Mouse (Mus musculus) neural tube, embryonic 13.5 days (tissue): ENCODE data around the gene Tenm3. TPM values are rescaled to one million over a fixed set of nuclear protein-coding genes. Genes with fewer than 3 reads are reported as not detected.

Experiments used
- ATAC-seq: fragments of 200-750 bp; cut with Nextera tagmentation; 2 replicates; pipeline ENCODE4 v1.8.0; 2017; ENCODE audit warnings: low read depth, mild to moderate bottlenecking, moderate TSS enrichment, moderate library complexity
- H3K27ac ChIP-seq: fragments of 300-500 bp; sonication (generic); replicated peaks from 2 replicates; pipeline ENCODE4 v1.5.1; 2015; ENCODE audit warnings: moderate library complexity, mild to moderate bottlenecking, inconsistent platforms
- H3K27me3 ChIP-seq: fragments of 300-500 bp; sonication (generic); 2 replicates; pipeline ENCODE4 v1.6.1; 2015; ENCODE audit warnings: mild to moderate bottlenecking, inconsistent platforms
- H3K36me3 ChIP-seq: fragments of 300-500 bp; sonication (generic); 2 replicates; pipeline ENCODE4 v1.6.1; 2015; ENCODE audit warnings: mild to moderate bottlenecking, inconsistent platforms
- H3K4me1 ChIP-seq: fragments of 300-500 bp; sonication (generic); replicated peaks from 2 replicates; pipeline ENCODE4 v1.6.1; 2015; ENCODE audit warnings: inconsistent platforms
- H3K4me2 ChIP-seq: fragments of 300-500 bp; sonication (generic); 2 replicates; pipeline ENCODE4 v1.6.1; 2015; ENCODE audit warnings: inconsistent platforms, mild to moderate bottlenecking, moderate library complexity
- H3K4me3 ChIP-seq: fragments of 300-500 bp; sonication (generic); 2 replicates; pipeline ENCODE4 v1.5.1; 2015; ENCODE audit warnings: mild to moderate bottlenecking, inconsistent platforms
- H3K9ac ChIP-seq: fragments of 300-500 bp; sonication (generic); 2 replicates; pipeline ENCODE4 v1.6.1; 2015; ENCODE audit warnings: moderate library complexity, mild to moderate bottlenecking, inconsistent platforms
- H3K9me3 ChIP-seq: fragments of 300-500 bp; sonication (generic); 2 replicates; pipeline ENCODE4 v1.6.1; 2016; ENCODE audit warnings: inconsistent platforms
- WGBS: fragments of 180-500 bp; shearing (Covaris S2); methylation state at CpG from one replicate; pipeline ENCODE4 v1.1.7; 2015; 5-methylcytosine and 5-hydroxymethylcytosine counted together
- polyA plus RNA-seq: library from polyadenylated mRNA; unstranded; fragments of >200 nt; fragmentation: Nextera tagmentation; extraction: Ambion mirVana; gene quantifications from 2 replicates; pipeline ENCODE4 v1.2.1, GENCODE M21; 2015

Tenm3 gene
- polyA plus RNA-seq, 1 experiment from 2014 or later: 40.7 TPM

DNA sequence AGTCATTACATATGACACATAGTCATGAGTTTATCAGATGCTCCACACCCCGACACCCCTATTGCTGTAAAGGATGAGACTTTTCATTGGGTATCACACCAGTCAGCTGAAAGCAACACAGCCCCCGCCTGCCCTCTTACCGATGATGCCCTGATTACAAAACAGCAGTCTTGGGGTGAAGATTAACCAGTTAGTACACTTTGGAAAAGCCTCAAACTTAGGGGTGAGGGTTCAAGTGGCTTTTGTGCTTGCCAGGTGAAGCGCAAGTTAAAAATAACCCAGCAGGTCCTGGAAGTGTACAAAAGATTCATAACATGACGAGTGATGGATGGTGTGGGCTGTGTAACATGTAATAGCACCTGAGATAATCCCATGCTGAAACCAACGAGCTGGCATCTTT lies 113.0 kb downstream of the Tenm3 start:
- H3K4me1 ChIP-seq: no peaks in the 10 kb centered on the region
- H3K27me3 ChIP-seq: no peaks in the 10 kb centered on the region
- no peak overlapping the region for H3K4me3 ChIP-seq
- H3K9me3 ChIP-seq: no peaks in the 10 kb centered on the region
- H3K9ac ChIP-seq: no peak overlapping the region
- H3K27ac ChIP-seq: no peak overlapping the region
- no peak for ATAC-seq
- 74% methylated on average over 6 of the region's 6 CpGs for WGBS
- no peaks in the 10 kb centered on the region for H3K36me3 ChIP-seq
- no peak overlapping the region for H3K4me2 ChIP-seq

DNA sequence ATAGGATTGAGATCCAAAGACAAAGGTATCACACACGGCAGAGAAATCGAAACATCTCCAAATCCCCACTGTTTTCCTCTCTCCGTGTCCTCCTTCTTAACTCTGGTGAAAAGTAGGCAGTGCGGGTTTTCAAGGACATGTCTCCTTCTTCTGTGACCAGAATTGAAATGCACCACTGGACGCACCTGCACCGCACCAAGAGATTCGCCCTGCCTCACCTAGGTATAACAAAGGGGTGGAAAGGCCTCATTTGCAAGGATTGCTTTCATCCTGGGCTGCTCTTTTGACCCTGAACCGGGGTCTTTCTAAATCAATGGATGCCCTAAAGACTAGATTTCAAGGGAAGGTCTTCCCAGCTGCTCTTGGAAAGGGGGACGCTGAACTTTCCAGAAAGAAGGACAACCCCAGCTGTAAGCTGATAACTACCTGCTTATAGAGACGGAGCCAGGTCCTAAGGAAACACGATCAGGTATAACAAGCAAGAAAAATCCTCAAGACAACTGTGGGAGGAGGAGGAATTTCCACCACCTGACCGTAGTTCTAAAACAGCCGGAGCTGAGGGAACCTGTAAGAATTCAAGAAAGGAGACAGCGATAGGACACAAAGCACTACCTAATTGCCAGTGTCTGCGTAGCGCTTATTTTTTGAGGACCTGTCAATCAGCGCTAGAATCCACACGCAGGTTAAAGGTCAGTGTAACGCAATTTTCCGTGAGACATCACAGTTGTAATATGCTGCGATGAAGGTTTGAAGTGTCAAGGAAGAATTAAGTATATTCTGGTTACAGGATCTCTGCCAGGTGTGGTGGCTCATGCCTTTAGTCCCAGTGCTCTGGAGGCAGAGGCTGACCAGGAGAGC lies 114.7 kb downstream of the Tenm3 start:
- Histone ChIP-seq H3K9ac (no peak overlapping the region), H3K4me1 (no peaks in the 10 kb centered on the region), H3K27me3 (no peaks in the 10 kb centered on the region), H3K27ac (no peak overlapping the region), H3K9me3 (no peaks in the 10 kb centered on the region), H3K4me2 (no peak overlapping the region), H3K4me3 (no peak overlapping the region), H3K36me3 (no peaks in the 10 kb centered on the region)
- WGBS: 87% methylated on average over 21 of the region's 21 CpGs
- ATAC-seq: no peak

DNA sequence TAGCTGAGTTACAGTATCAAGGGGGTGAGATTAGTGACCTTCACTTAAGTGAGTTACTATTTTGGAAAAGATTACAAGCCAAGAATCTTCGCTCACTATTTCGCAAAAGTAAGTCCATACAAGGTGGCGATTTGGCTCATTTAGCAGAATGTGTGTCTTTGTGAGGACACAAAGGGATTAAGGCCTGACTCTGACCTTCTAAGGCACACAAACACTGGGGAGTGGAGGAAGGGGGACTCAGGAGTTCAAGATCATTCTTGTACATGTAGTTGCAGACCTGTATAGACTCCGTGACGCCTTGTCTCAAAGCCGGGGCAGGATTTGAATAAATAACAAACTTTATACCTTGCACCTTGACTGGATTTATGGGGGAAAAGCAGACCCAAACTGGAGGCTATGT lies 115.7 kb downstream of the Tenm3 start:
- Histone ChIP-seq H3K9ac (no peak overlapping the region), H3K9me3 (no peaks in the 10 kb centered on the region), H3K36me3 (no peaks in the 10 kb centered on the region), H3K27me3 (no peaks in the 10 kb centered on the region), H3K4me1 (peaks cover 2% of the 10 kb centered on the region; the same call in 1 of the 2 replicates), H3K4me2 (no peak overlapping the region), H3K4me3 (no peak overlapping the region), H3K27ac (no peak overlapping the region)
- no peak for ATAC-seq
- WGBS: 93% methylated on average over 6 of the region's 6 CpGs

DNA sequence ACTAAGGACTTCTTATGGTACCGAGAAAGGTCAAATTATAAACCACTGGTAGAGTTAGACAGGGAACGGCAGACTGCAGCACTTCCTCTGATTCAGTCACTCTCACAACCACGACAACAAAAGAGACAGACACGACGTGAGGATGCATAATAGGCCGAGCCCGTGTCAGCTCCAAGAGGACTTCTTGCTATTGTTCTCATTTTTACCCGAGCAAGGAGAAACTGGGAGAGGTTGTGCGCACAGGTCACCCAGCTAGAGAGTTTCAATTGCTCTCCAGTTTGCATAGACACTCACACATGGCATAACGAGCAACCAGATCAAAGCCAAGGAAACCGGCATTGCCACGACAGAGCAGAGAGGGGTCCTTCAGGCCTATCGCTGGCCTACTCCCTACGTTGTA lies 121.0 kb downstream of the Tenm3 start:
- H3K4me1 ChIP-seq: peaks cover 8% of the 10 kb centered on the region; the same call in 1 of the 2 replicates

DNA sequence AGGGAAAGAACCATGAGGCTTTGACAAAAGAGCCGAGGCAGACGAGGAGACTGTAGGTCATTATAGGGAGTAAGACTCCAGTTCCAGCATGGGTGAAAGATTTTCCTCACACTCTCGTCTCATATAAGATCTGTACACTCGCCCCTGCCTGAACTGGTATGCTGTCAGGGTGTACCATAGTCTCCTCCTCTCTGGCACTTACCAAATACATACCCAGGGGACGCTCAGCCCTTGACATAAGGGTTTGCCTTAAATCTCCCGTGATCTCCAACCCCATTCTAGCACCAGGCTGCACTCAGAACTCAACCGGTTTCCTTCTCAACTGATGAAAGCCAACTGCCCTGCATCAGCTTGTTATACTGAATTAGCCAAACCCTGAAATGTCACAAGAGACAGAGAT lies 121.4 kb downstream of the Tenm3 start:
- Histone ChIP-seq H3K27me3 (no peaks in the 10 kb centered on the region), H3K4me2 (no peak overlapping the region), H3K9ac (no peak overlapping the region), H3K4me1 (peaks cover 8% of the 10 kb centered on the region; the same call in 1 of the 2 replicates), H3K36me3 (no peaks in the 10 kb centered on the region), H3K9me3 (no peaks in the 10 kb centered on the region; the same call in 1 of the 2 replicates), H3K4me3 (no peak overlapping the region), H3K27ac (no peak overlapping the region)
- WGBS: 83% methylated on average over 7 of the region's 7 CpGs
- no peak for ATAC-seq

More for the DNA sequence above, 121.0 kb downstream of the Tenm3 start:
- Histone ChIP-seq H3K27ac (no peak overlapping the region), H3K36me3 (no peaks in the 10 kb centered on the region), H3K27me3 (no peaks in the 10 kb centered on the region), H3K9ac (no peak overlapping the region), H3K4me2 (no peak overlapping the region), H3K4me3 (no peak overlapping the region), H3K9me3 (no peaks in the 10 kb centered on the region; the same call in 1 of the 2 replicates)
- ATAC-seq: no peak
- 33% methylated on average over 14 of the region's 14 CpGs for WGBS

DNA sequence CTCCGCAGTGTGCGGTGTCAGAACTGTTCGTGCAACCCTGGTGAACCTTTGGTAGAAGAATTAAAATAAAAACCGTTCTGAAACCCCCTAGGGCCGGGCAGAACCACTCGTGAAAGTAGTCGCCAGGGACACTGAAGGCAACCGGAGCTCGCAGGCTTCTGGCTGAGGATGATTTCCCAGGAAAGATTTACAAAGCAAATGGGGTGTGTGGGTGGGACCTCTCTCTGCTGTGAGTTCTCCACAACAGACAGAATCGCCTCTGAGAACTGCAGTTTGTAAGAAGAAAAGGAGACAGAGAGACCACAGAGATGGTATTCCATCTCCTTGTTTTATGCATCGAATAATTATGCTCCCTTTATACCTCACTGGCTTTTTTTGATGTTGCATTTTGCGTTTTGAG lies 122.4 kb downstream of the Tenm3 start:
- no peak for ATAC-seq
- 91% methylated on average over 12 of the region's 12 CpGs for WGBS
- Histone ChIP-seq H3K36me3 (no peaks in the 10 kb centered on the region), H3K9ac (no peak overlapping the region), H3K9me3 (no peaks in the 10 kb centered on the region; the same call in 1 of the 2 replicates), H3K4me2 (no peak overlapping the region), H3K4me3 (no peak overlapping the region), H3K4me1 (peaks cover 8% of the 10 kb centered on the region; the same call in 1 of the 2 replicates), H3K27me3 (no peaks in the 10 kb centered on the region), H3K27ac (no peak overlapping the region)

DNA sequence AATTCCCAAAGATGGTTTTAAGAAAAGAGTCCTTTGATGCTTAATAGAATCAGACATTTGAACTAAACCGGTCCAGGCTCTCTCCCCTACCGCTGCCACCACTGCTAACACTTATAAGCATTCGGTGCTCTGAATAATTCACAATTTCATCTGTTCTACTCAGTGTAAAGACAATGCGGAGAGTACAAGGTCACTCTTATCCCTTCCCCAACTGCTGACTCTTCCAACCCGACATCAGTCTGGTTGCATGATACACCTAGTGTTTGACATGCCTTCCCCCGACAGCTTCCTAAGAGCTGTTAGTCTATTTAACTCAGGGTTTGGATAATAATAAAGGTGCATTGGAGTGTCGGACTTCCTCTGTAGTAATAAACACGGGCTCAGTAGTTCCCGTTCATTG lies 128.1 kb downstream of the Tenm3 start:
- Histone ChIP-seq H3K27me3 (no peaks in the 10 kb centered on the region), H3K36me3 (peaks cover 4% of the 10 kb centered on the region; the same call in 1 of the 2 replicates), H3K4me1 (no peaks in the 10 kb centered on the region), H3K9me3 (no peaks in the 10 kb centered on the region; the same call in 1 of the 2 replicates), H3K4me3 (no peak overlapping the region), H3K27ac (no peak overlapping the region), H3K9ac (no peak overlapping the region), H3K4me2 (no peak overlapping the region)
- 82% methylated on average over 9 of the region's 9 CpGs for WGBS
- ATAC-seq: no peak

DNA sequence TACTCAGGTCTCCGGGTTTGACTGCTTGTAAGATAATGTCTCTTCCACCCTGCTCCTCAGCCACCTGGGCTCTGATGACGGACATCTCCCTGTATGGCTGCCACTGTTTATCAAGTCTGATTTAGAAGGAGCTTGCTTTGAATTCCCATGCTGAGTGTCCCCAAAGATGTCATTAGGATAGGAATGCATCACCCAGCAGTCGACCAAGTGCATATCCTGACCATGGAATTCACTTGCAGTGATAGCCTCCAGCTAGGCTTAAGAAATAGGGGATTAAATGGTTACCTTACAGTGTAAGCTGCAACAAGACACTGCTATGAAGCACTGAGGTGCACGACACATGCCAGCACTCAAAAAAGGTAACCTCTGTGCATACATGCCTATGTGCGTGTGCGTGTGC lies 137.1 kb downstream of the Tenm3 start:
- Histone ChIP-seq H3K4me2 (no peak overlapping the region), H3K27ac (no peak overlapping the region), H3K4me1 (peaks cover 11% of the 10 kb centered on the region; the same call in 1 of the 2 replicates), H3K9ac (no peak overlapping the region), H3K9me3 (peaks cover 3% of the 10 kb centered on the region), H3K27me3 (no peaks in the 10 kb centered on the region), H3K36me3 (peaks cover 4% of the 10 kb centered on the region; the same call in 1 of the 2 replicates), H3K4me3 (no peak overlapping the region)
- no peak for ATAC-seq
- 86% methylated on average over 6 of the region's 6 CpGs for WGBS

DNA sequence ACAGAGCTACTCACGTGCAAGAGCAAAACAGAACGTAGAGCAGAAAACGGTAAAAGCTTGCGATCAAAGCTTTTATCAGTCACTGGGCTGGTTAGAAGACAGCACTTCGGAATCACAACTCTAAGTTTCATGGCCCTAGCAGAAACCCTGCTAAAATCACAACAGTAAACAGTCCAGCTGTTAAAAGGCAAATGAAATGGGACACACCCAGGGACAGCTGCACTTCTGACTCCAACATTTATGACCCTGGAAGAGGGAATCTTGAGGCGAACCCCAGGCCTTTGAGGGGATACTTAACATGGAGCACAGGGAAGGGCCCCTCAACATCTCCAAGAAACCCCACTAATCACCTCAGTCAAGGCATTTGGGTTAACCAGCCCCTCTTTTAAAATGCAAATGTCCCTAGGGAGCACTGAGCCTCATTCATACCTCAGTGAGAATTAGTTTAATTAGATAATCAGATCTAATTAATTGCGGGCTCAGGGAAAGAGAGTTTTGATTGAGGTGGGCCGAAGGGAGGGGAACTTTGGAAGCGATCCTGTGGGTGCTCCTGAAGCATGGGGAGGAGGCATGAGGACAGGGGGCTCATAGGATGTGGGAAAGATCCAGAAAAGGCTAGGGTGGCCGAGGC lies 138.8 kb downstream of the Tenm3 start:
- peaks cover 3% of the 10 kb centered on the region; the same call in 1 of the 2 replicates for H3K9me3 ChIP-seq
- no peak overlapping the region for H3K9ac ChIP-seq
- H3K4me1 ChIP-seq: peaks cover 11% of the 10 kb centered on the region; the same call in 1 of the 2 replicates
- H3K27me3 ChIP-seq: no peaks in the 10 kb centered on the region
- no peaks in the 10 kb centered on the region for H3K36me3 ChIP-seq
- no peak overlapping the region for H3K27ac ChIP-seq
- 84% methylated on average over 10 of the region's 10 CpGs for WGBS
- no peak overlapping the region for H3K4me2 ChIP-seq
- H3K4me3 ChIP-seq: no peak overlapping the region
- ATAC-seq: no peak

DNA sequence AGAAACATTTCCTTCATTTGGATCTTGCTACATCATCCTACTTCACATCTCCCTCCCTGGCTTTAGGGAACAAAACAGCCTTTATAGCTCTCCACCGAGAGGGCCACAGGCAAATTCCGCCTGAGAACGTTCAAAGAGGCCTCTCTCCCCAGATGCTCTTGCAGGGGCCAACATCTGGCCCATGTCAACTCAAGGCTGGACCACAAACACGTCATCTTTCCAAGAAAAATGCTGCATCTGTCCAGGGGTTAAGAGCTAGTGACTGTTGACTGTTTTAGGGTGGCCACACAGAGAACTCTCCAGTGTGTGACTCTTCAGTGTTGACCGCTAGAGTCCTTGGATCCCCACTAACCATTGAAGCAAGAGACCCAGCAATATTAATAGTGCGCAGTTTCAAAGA lies 139.3 kb downstream of the Tenm3 start:
- Histone ChIP-seq H3K4me1 (peaks cover 13% of the 10 kb centered on the region; the same call in 1 of the 2 replicates), H3K4me3 (no peak overlapping the region), H3K9me3 (peaks cover 3% of the 10 kb centered on the region; the same call in 1 of the 2 replicates), H3K9ac (no peak overlapping the region), H3K27me3 (no peaks in the 10 kb centered on the region), H3K27ac (no peak overlapping the region), H3K36me3 (no peaks in the 10 kb centered on the region), H3K4me2 (no peak overlapping the region)
- 62% methylated on average over 6 of the region's 6 CpGs for WGBS
- ATAC-seq: no peak

DNA sequence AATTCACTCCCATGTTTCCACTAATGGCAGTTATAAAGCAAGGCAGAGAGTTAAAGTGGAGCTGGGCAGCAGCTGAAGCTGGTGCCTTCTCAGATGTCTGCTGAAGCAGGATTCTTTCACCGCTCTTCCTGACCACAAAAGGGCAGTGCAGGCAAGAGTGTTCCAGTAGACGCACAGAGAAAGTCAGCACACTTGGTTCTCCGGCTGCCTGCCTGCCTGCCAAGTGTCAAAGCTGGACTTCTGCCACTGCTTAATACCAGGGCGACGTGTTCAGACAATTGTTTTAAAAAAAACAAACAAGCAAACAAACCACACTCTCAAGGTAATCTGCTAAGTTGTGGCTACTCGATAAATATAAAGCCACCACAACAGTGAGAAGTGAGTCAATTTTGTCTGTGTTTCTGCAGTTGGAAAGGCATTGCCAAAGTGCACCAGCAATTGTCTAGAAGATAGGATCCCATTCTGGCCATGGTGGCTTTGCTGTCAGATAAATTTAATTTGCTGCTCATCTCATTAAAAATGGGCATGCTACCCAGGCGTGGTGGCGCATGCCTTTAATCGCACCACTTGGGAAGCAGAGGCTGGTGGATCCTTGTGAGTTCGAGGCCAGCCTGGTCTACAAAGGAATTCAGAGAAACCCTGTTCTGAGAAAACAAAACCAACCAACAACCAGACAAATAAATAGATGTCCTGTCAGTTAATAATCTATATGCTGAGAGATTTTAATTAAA lies 152.9 kb downstream of the Tenm3 start:
- Histone ChIP-seq H3K4me1 (peaks cover 32% of the 10 kb centered on the region), H3K9me3 (no peaks in the 10 kb centered on the region), H3K4me2 (no peak overlapping the region), H3K27ac (peak overlapping the region; percentile 13; the same call in 1 of the 2 replicates), H3K9ac (peak overlapping the region; percentile 18; the same call in 1 of the 2 replicates), H3K36me3 (no peaks in the 10 kb centered on the region), H3K27me3 (no peaks in the 10 kb centered on the region), H3K4me3 (no peak overlapping the region)
- 55% methylated on average over 10 of the region's 10 CpGs for WGBS
- peak; percentile 45; the same call in 1 of the 2 replicates for ATAC-seq

DNA sequence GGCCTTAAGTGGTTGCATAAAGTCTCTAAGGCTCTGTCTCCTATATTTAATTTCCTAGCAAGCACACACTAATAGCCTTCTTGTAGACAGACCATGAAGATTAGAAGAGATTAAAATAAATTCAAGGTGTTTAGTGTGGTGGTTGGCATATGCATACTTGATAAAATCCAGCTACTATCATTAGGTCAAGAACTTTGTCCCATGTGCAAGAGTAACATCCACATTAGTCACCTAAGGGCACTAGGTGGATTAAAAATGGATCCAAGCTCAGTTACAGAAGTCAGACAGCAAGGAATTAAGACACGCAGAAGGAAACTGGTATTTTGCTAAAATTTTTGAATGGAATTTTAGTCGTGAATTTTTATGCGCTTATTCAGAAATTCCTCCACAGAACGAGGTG lies 155.0 kb downstream of the Tenm3 start:
- no peak overlapping the region for H3K4me2 ChIP-seq
- ATAC-seq: no peak
- peaks cover 32% of the 10 kb centered on the region for H3K4me1 ChIP-seq
- no peaks in the 10 kb centered on the region for H3K27me3 ChIP-seq
- no peak overlapping the region for H3K27ac ChIP-seq
- no peak overlapping the region for H3K9ac ChIP-seq
- H3K4me3 ChIP-seq: no peak overlapping the region
- H3K36me3 ChIP-seq: no peaks in the 10 kb centered on the region
- H3K9me3 ChIP-seq: no peaks in the 10 kb centered on the region
- 87% methylated on average over 4 of the region's 4 CpGs for WGBS
